Mouse (Mus musculus) brown adipose tissue, adult 24 weeks (tissue): ENCODE results near the gene Sdk2. TPM values are rescaled to one million over a fixed set of nuclear protein-coding genes. Genes with fewer than 3 reads are reported as not detected.

Experiments
- H3K27ac ChIP-seq: fragments of 200-500 bp; replicated peaks from 2 replicates; pipeline ENCODE4 v1.5.1; 2012; ENCODE audit warnings: low read depth, mild to moderate bottlenecking, low read length
- H3K4me1 ChIP-seq: fragments of 200-500 bp; 2 replicates; pipeline ENCODE4 v1.6.1; 2012; ENCODE audit warnings: low read length, mixed read lengths; ENCODE audit not compliant: control insufficient read depth, insufficient read depth, insufficient read length
- H3K4me3 ChIP-seq: fragments of 200-500 bp; 2 replicates; pipeline ENCODE4 v1.5.1; 2012; ENCODE audit warnings: low read depth, mild to moderate bottlenecking, low read length, moderate library complexity; ENCODE audit not compliant: insufficient read depth
- polyA plus RNA-seq: library from polyadenylated mRNA; stranded (reverse); fragments of >200 nt; gene quantifications from 2 replicates; pipeline ENCODE4 v1.2.4, GENCODE M21; 2012; ENCODE audit not compliant: missing spikeins, insufficient read depth, insufficient read length

Gene Sdk2
- polyA plus RNA-seq, 1 experiment, result 0.20 TPM

- peaks cover 7% of the 10 kb centered on the region for H3K4me1 ChIP-seq
- H3K4me3 ChIP-seq, result no peak overlapping the region
- H3K27ac ChIP-seq, result no peak overlapping the region
Observed at GRCm38 (mm10) chr11:113948676-113949075, 118.2 kb downstream of the Sdk2 start.

DNA sequence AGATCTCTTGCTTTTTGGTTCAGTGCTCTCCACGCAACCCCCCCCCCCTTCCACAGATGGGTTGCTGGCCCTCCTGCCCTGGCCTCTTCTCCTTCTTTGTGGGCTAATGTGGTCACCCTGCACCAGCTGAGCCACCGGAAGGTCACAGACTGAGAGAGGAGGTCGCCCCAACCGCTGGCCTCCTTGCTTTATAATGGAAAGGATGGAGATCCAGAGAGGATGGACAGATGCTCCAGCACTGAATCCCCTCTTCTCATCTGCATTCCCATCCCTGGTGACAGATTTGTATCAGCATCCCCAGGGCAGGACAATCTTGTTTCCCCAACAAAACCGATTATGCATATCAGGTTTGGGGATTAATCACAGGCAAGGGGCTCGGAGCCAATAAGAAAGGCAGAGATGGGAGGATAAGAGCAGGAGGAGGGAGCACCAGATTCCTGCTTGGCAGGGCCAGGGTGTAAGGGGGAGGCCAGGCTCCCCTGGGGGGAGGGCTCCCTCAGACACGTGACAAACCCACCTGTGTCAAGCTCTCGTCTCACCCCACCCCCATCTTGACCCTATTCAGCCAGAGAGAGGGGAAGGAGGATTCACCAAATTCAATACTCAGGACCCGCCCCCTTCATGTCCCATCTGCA, 124.6 kb downstream of the Sdk2 start:
- H3K4me3 ChIP-seq, result no peak overlapping the region
- no peak overlapping the region for H3K27ac ChIP-seq
- H3K4me1 ChIP-seq, result no peaks in the 10 kb centered on the region

DNA sequence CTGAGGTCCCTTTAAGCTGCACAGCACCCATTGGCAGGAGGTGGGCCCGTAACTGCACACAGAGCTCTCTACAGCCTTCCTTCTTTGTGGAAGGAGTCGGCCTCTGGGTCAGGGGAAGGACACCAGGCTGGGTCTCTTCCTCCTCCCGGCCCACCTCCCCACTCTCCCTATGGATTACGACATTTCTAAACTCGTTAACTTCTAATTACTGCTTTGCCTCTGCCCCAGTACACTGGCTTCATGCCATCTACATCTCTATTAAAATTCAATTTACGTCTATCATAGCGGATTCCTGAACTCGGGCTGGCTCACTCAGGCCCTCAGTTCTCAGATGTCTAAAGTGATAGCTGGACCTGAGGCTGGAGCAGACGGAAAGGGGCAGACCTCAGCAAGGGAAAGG, 133.2 kb downstream of the Sdk2 start:
- H3K4me3 ChIP-seq, result no peak overlapping the region
- H3K4me1 ChIP-seq, result no peaks in the 10 kb centered on the region
- no peak overlapping the region for H3K27ac ChIP-seq

- no peaks in the 10 kb centered on the region for H3K4me1 ChIP-seq
- no peak overlapping the region for H3K27ac ChIP-seq
- no peak overlapping the region for H3K4me3 ChIP-seq
Observed at GRCm38 (mm10) chr11:113932909-113933308, 133.9 kb downstream of the Sdk2 start.

DNA sequence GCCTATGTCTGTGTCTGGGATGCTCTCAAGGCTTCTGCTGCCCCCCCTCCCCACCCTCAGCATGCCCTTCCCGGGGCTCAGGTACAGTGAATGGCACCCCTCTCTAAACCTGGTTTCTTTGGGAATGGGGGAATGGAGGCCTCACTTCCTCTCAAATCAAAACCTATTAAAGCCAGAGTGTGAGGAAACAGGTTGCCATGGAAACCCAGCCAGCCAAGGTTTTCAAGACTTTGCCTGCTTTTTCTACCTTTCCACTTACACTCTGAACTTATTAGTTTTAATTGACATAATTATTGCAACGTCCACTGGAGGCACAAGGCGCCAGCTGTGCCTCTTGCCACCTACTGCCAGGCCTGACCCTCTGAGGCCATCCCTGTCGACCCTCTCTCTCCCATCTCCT, 135.1 kb downstream of the Sdk2 start:
- Histone ChIP-seq H3K27ac (no peak overlapping the region), H3K4me3 (no peak overlapping the region), H3K4me1 (no peaks in the 10 kb centered on the region)

DNA sequence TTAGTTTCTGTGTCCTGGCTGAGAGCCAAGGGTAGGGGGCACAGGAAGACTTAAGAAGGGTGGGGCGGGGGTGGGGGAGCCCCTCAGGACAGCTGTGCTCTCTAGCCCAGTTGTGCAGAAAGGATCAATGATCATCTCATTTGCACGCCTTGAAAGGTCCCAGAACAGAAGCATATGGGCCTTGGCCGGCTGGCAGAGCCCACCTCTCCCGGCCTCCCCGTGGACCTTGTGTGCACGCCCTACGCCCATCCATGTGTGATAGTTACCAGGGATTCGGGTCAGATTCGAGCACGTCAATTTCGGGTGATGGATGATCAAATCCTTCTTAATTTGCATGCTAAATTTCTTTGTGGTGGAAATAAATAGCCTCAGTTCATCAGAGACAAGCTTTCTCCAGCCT, 136.7 kb downstream of the Sdk2 start:
- no peak overlapping the region for H3K4me3 ChIP-seq
- no peak overlapping the region for H3K27ac ChIP-seq
- H3K4me1 ChIP-seq, result no peaks in the 10 kb centered on the region

DNA sequence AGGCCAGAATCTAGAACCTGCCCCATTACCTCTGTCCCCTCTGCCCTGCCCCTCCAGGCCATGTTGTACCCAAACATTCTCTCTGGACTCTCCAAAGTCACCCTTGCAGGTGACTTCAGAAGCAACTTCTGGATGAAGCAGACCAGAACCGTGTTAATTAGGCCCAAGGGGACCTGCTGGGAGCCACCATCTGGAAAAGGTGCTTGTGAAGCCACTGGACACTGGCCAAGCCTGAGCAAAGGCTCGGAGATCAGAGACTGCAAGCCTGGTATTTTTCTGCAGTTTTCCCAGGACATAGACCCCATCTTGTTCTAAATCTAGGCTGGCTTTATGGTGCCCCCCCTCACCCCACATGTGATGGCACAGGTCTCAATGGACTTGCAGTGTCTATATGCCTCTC, 138.0 kb downstream of the Sdk2 start:
- no peak overlapping the region for H3K27ac ChIP-seq
- no peak overlapping the region for H3K4me3 ChIP-seq

GRCm38 (mm10) chr11:113928291-113928690, 138.6 kb downstream of the Sdk2 start:
- no peak overlapping the region for H3K27ac ChIP-seq
- no peaks in the 10 kb centered on the region for H3K4me1 ChIP-seq
- no peak overlapping the region for H3K4me3 ChIP-seq

More for the DNA sequence above, 138.0 kb downstream of the Sdk2 start:
- H3K4me1 ChIP-seq, result no peaks in the 10 kb centered on the region

GRCm38 (mm10) chr11:113927826-113928225, 139.0 kb downstream of the Sdk2 start:
- Histone ChIP-seq H3K27ac (no peak overlapping the region), H3K4me1 (no peaks in the 10 kb centered on the region), H3K4me3 (no peak overlapping the region)

DNA sequence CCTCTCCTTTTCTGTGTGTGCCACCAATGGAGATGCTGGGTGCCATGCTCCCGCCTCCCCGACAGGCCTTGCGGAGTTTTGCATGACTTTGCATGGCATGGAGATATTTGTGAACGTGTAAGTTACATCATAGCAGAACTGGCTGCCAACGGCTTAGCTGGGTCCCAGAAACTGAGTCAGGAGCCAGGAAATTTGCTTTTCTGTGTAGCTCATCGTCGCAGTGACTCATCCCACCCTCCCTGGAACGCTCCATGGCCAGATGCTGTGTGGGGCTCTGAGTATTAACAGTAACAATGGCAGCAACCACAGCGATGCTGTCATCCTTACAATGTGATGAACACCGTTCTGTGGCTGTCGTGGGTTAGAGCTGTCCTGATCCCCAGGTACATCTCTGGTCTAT, 139.6 kb downstream of the Sdk2 start:
- H3K27ac ChIP-seq, result no peak overlapping the region
- no peak overlapping the region for H3K4me3 ChIP-seq
- no peaks in the 10 kb centered on the region for H3K4me1 ChIP-seq

DNA sequence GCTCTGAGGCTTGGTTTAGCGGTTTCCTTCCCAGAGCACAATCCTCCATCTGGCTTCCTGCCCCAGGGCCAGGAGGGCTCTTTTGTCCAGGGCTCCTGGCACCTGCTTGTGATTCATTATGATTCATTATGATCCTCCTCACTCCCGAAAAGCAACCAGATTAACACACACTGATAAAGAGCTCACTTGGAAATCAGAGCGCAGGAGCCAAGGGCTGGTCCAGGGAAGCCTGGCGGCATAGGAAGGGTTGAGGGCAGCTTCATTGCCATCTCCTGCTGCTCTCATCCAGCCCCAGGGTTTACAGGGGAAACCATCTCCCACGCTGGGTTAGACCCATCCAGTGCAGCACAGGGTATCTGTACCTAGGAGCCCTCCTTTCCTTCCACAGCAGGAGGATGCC, 143.7 kb downstream of the Sdk2 start:
- Histone ChIP-seq H3K27ac (no peak overlapping the region), H3K4me3 (no peak overlapping the region), H3K4me1 (no peaks in the 10 kb centered on the region)

- H3K4me1 ChIP-seq, result no peaks in the 10 kb centered on the region
- no peak overlapping the region for H3K4me3 ChIP-seq
- H3K27ac ChIP-seq, result no peak overlapping the region
Observed at GRCm38 (mm10) chr11:113903131-113903860, 163.6 kb downstream of the Sdk2 start.

GRCm38 (mm10) chr11:113901906-113902305, 164.9 kb downstream of the Sdk2 start:
- Histone ChIP-seq H3K27ac (no peak overlapping the region), H3K4me1 (no peaks in the 10 kb centered on the region), H3K4me3 (no peak overlapping the region)

DNA sequence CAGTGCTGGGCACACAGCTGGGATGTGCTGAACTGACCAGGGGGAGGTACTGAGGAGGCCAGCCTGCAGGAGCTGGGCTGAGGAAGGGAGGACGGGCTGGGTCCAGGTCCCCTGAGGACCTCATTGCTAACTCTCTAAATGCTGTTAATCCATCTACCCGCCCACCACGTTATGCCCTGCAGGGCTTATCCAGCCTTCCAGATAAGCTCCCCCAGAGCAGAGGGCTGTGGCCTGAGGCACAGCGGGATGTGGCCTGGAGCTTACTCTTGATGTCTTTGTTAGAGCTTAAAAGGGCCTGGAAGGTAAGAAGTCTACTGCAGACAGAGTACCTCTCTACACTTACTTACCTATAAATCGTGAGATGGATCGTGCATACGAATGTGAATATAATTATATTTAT, 168.2 kb downstream of the Sdk2 start:
- H3K4me1 ChIP-seq, result no peaks in the 10 kb centered on the region
- H3K4me3 ChIP-seq, result no peak overlapping the region
- H3K27ac ChIP-seq, result no peak overlapping the region

DNA sequence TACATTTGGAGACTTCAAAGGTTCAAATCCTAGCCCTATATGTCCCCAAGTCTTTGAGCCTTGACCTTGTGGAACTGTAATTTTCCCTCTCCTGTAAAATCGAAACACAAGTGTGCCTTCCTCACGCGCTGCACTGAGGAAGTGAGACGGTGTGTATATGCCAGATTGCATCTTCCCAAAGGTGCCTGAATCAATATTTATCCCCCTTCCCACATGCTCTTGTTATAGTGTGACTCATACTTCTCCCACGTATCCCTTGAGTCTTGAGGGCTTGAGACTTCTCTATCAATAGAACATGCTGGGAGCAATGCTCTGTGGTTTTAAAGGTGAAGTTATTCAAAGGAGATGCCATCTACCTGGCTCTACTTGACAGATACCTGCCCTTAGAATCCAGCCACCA, 170.8 kb downstream of the Sdk2 start:
- no peaks in the 10 kb centered on the region for H3K4me1 ChIP-seq
- H3K4me3 ChIP-seq, result no peak overlapping the region
- no peak overlapping the region for H3K27ac ChIP-seq

DNA sequence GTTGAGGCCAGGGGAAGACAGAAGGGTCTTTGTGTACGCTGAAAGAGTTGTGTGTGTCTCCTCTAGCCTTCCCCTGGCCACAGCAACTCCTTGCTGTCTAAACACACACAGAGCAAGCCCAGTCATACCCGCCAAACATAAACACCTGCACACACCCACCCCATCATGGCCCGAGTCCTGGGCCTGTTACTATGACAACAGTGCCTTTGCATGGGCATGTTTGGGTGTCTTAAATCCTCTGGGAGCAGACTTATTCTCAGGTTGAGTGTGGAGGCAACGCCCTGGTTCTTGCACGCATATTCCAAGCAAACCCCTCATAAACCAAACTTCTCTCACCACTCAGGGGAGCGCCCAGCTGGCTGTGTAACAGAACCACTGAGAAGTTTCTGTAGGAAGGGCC, 173.9 kb downstream of the Sdk2 start:
- Histone ChIP-seq H3K4me3 (no peak overlapping the region), H3K27ac (no peak overlapping the region), H3K4me1 (no peaks in the 10 kb centered on the region)
